Mouse (Mus musculus) gastrocnemius, adult 18-20 months (tissue): ENCODE measurements at regions not wholly inside any gene's neighbourhood (a gene's known extent, or its start where the extent isn't known, plus 50 kb on each side); places are given as distances from the start of the nearest gene placed in this dataset.
A peak's percentile ranks its signal among the peaks of the same experiment; 100 is the strongest.

ENCODE experiments used
- DNase-seq: peaks from one replicate; pipeline ENCODE4 v3.0.0; 2021; ENCODE audit warnings: low spot score

- peak; percentile 23 for DNase-seq
Observed at GRCm38 (mm10) chrX:136321692-136322091, 51.6 kb downstream of the Bex3 start.

GRCm38 (mm10) chrX:136365809-136366208 lies 95.8 kb downstream of the Bex3 start:
- DNase-seq, result no peak
